Mouse (Mus musculus): ENCODE measurements around the gene Vtcn1.
"Not testable (repeated sequence)": the region's sequence is repeated elsewhere in the genome, so short reads cannot be mapped to it uniquely, and the experiment has no call there.

Vtcn1 gene

DNA sequence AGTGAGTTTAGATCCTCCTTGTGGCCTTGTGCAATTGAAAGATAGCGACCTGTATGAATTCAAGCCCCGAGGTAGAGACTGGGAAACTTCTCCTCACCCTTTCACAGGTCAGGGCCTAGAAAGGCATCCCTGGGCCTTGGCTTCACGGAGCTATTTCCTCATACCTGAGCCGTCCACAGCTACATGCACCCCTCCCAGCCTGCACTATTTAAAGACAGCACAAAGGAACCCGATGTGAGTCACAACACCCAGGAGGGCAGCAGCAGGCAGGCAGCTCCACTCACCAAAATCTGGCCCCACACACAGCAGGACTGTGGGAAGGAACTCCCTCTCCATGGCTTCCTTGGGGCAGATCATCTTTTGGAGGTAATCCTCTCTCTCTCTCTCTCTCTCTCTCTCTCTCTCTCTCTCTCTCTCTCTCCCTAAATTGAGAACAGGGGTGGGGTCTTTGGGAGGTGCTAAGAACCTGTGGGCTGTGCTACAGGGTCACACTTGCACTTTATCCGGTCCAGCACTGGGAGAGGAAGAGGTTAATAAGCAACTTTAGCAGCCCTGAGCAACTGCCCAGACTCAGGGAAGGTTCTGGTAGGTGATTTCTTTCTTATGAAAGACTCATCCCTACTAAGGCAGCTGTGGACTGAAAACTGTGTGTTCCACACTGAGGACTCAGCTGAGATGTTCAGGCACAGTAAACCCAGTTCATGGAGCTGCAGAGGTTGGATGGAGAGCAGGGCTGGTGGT, at the start of gene Vtcn1:
Gene Vtcn1 (plus strand): TSS at position 235 of the 741 bp plus-strand sequence.
- no peak for DNase-seq

GRCm38 (mm10) chr3:100776967-100777366, 48.3 kb upstream of the Vtcn1 start:
- DNase-seq, result no peak

- no peak for DNase-seq
Observed at GRCm38 (mm10) chr3:100777568-100777967, 47.7 kb upstream of the Vtcn1 start.

DNA sequence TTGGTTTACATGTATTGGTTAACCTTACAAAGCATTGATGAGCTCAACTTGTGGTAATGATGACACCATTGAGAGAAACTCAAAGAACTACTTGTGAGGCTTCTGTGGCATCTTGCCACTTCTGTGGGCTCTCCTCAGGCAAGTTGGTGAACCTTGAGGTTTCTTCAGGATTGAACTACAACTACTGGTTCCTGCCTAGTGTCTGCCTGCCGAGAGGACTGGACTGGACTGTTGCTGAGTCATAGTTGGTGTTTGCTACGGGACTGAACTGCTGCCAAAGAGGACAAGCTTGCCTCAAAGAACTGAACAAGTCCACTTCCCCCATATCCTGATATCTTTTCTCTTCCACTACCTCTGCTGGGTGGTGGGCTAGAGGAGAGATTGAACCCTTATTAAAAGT, 39.2 kb upstream of the Vtcn1 start:
- no peak for DNase-seq

DNA sequence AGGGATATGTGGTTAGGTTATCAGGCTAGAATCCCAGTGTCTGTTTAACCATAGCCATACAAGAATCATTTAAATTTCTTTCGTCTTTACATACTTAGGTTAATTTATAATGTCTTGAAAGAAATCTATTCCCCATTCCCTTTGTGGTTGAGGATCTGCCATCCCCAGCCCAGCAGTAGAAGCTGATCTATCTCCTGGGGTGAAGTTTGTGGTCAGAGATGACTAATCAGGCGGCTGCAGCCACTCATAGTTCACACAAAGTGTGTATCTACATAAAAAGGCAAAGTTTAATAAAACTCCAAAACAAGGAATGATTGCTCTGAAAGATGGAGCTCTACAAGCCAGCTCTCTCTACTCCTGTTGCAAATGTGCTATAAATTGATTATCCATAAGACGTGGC, 33.6 kb upstream of the Vtcn1 start:
- no peak for DNase-seq

- DNase-seq, result no peak
Observed at GRCm38 (mm10) chr3:100793345-100793744, 31.9 kb upstream of the Vtcn1 start.

DNA sequence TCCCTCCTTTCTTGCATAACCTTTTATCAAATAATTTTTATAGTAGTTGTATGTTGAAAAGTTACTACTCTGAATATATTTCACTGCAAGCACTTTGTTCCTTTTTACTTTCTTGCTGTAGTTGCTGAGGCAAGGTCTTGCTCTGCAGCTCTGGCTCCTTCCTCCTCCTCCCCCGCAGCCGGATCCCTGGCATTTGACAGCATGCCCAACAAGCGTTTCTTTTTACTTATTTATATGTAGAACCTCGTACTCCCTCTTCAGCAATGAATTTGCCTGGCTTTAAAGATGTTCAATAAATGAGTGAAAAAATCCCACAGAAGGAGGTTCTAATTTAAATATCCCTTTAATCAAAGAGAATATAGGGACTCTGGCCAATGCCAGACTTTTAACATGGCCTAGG, 28.7 kb upstream of the Vtcn1 start:
- DNase-seq, result no peak

GRCm38 (mm10) chr3:100797166-100798145, 27.8 kb upstream of the Vtcn1 start:
- DNase-seq, result no peak

- no peak for DNase-seq
Observed at GRCm38 (mm10) chr3:100798872-100799422, 26.3 kb upstream of the Vtcn1 start.

GRCm38 (mm10) chr3:100804975-100805374, 20.3 kb upstream of the Vtcn1 start:
- no peak for DNase-seq

DNA sequence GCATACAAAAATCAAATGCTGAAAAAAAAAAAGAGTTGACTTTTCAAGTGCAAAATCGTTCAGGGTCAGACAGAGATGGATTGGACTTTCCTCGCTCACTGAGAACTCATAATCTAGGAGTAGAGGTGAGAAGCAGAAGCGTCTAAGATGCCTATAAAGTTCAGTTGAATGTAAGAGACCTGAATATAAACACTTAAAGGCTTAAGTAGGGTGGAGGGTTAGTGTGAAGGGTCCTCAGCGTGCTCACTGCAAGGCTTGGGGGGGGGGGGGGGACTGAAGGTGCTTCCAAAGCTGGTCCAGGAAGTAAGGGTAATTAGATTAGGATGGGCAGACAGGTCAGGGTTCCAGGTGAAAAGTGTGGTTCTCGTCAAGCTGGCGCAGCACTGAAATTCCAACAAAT, 19.3 kb upstream of the Vtcn1 start:
- DNase-seq, result no peak

DNA sequence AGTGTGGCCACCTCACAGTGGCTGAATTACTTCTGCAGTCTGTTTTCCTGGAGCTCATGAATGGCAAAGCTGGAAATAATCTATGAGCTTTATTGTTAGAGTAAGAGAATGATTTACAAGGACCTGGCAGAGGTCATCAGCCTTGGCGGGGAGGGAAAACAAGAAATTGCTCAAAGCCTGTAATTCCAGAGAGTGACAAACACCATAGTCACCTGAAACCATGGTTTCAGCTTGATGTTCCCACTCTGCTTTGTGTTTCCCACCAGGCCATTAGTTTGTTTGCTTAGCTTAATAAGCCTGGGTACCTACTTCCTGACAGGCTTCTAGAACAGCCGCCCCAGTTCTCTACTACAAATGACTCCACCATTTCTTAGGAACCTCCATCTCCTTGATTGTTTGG, 14.8 kb upstream of the Vtcn1 start:
- no peak for DNase-seq

DNA sequence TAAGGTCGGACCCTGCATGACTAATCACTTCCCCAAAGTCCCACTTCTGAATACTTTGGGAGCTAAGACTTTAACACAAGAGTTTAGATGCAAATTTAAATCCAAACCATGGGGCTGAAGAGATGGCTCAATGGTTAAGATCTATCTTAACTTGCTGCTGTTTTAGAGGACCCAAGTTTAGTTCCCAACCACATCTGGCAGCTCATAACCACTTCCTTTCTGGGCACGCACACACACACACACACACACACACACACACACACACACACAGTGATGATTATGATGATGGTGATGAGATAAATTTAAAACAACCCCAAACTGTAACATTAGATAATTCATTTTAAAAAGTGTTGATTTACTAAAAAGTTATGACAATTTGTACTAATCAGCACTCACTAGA, 13.4 kb upstream of the Vtcn1 start:
- DNase-seq, result no peak

DNA sequence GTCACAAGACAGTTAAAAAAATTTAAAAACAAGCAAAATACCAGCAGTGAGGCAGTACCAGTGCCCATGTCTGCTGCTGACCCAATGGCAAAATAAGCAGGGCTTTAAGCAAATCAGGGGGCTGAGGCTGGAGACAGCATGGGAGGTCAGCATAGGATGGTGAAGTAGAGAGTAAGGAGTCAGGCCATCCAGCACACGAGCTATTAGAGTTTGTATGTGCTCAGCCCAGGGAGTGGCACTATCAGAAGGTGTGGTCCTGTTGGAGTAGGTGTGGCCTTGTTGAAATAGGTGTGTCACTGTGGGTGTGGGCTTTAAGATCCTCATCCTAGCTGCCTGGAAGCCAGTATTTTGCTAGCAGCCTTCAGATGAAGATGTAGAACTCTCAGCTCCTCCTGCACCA, 9.8 kb upstream of the Vtcn1 start:
- not testable (repeated sequence) for DNase-seq

GRCm38 (mm10) chr3:100818709-100819108, 6.5 kb upstream of the Vtcn1 start:
- no peak for DNase-seq

DNA sequence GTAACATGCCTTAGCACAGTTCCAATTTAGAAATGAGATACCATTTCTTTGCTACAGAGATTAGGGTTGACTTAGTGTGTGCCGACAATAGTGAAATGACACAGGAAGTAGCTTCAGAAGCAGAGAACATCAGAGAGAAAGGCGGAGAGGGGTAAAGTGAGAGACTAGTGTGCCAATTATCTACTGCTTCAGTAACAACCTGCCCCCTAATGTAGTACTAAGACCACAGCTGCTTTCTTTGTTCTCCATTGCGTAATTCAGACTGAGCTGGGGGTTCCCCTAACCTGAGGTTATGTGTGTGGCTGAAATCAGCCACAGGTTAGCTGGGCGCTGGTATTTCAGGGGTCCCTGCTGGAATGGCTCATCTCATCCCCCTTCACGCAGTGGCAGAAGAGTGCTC, 5.7 kb upstream of the Vtcn1 start:
- no peak for DNase-seq

DNA sequence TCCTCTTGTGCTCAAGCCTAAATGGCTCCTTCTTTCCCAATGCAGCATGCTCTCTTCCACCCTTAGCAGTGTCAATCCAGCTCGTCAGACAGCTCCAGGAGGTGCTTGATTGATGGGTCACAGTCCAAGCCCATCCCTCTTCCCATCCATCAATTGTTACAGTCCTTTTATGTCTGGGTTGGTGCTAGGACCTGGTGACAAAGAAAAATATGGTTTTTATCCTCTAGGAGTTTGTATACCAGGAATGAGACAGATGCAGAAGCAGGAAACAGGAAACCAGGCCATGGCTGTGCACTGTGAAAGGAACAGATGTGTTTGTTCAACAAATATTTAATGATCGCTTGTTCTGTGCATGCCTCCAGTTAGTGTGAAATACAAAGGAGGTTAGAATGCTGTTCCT, 4.4 kb upstream of the Vtcn1 start:
- DNase-seq, result no peak

DNA sequence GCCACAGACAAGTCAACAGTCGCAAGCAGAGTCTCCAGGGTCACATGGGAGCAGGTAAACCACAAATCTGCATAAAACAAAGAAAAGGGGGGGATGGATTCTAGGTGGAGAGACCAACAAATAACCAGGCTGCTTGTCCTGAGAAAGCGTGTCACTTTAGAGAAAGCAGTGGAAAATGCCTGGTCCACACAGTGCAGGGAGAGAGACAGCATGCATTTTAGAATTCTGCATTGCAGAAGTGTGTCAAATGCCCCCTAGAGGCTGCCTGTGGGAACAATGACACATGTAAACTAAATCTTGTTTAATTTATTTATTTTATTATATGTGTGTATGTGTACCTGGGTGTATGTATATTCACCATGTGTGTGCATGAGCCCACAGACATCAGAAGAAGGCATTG, 4.0 kb upstream of the Vtcn1 start:
- peak; percentile 15 for DNase-seq

GRCm38 (mm10) chr3:100843784-100844183, 18.5 kb downstream of the Vtcn1 start:
- DNase-seq, result no peak

DNA sequence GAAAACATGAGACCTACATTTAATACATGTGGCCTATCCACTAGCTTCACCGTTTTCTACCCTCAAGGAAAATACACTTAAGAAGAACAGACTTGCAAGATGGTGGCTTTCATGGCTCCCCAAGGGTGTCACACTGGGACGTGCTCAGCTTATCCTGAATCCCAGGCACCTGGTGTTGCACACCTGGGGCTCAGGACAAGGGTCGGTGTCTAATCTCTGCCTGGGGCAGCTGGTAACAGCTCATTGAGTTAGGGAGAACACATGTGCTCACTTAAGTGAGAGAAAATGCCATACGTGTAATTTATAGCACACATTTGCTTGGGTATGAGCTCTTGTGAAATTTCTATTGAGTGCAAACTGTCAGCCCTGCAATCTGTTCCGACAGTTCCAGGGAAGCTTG, 19.1 kb downstream of the Vtcn1 start:
- no peak for DNase-seq

DNA sequence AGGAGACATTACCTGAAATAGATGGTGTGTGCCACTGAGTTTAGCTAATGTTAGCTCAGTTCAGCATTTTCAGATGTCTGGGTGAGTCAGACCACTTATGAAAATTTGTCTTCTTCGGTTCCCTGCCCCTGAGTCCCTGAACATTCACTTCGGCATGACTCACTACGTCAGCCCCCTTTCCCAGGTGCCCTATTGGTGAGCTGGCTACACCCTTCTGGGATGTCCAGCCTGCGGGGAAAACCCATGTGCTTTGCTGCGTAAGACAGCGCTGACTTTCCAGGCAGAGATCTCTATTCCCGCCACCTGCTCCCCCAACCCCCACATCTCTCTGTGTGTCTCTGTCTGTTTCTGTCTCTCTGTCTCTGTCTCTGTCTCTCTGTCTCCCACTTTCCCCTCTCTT, 23.1 kb downstream of the Vtcn1 start:
- DNase-seq, result no peak

- no peak for DNase-seq
Observed at GRCm38 (mm10) chr3:100850468-100850867, 25.2 kb downstream of the Vtcn1 start.

DNA sequence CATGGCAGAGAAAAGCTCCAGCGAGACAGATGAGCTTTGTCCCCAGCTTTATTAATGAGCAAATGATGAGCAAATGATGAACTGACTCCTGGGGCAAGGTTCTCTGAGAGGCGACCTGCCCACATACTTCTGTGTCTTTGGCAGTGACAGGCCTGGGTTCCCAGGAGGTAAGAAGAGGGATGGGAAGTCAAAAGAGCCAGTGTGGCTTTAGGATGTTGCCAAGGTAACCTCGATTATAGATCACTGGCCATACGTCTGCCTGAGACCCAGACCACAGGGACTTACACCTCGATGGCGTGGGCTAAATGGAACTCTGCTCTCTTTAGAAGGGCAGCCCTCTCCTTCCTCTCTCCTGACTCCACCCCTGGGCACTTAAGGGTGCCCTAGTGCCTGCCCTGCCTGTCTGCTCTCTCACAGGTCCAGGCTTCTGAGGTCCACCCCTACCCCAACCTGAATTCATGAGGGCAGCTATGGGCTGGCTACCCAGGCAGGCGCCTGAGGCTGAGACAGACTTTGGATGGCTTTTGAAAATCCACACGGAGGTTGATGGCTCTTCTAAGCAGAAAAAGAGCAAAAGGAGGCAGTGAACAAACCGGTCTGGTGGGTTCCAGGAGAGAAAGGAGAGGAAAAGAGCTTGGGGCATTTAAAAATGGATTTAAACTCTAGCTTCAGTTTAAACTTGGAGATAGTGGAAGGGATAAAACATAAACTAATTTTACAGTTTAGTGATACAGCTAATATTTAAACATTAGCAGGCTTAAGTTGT, 31.0 kb downstream of the Vtcn1 start:
- DNase-seq, result no peak

Data from liver (tissue).